Mouse (Mus musculus): Measurements from ENCODE around the gene Serpina3k. TPM values are rescaled to one million over a fixed set of nuclear protein-coding genes. Genes with fewer than 3 reads are reported as not detected.
"Not testable (repeated sequence)": the region's sequence is repeated elsewhere in the genome, so short reads cannot be mapped to it uniquely, and the experiment has no call there.

The Serpina3k gene
- not detected in 2 replicates for polyA plus RNA-seq (2015; fragmentation: Nextera tagmentation; extraction: Ambion mirVana)

- not testable (repeated sequence) for H3K9ac ChIP-seq (ENCODE audit: low read depth, low read length); H3K4me2 ChIP-seq (ENCODE audit: low read length); H3K9me3 ChIP-seq (ENCODE audit: control insufficient read depth, low read length); H3K4me3 ChIP-seq (ENCODE audit: low read length); H3K36me3 ChIP-seq (ENCODE audit: control insufficient read depth, insufficient read depth, low read length); H3K4me1 ChIP-seq (ENCODE audit: control insufficient read depth, insufficient read depth, low read depth, low read length); ATAC-seq; H3K27ac ChIP-seq (ENCODE audit: low read depth, low read length); H3K27me3 ChIP-seq (replicated peaks; ENCODE audit: control insufficient read depth, insufficient read depth, low read length)
- 87% methylated on average over 3 of the region's 3 CpGs for WGBS
These were observed at the start of gene Serpina3k, which contains the start of gene Serpina3m for GRCm38 (mm10) chr12:104338226-104338625. Gene Serpina3k (plus strand): TSS chr12:104338486. Gene Serpina3m (plus strand): TSS chr12:104338486.

GRCm38 (mm10) chr12:104289872-104290271, 48.4 kb upstream of the Serpina3k start:
- H3K4me2 ChIP-seq (ENCODE audit: low read length): no peak overlapping the region
- whole genome bisulfite sequencing: 53% methylated on average over 4 of the region's 4 CpGs
- no peak overlapping the region for H3K27ac ChIP-seq (ENCODE audit: low read depth, low read length)
- no peaks in the 10 kb centered on the region for H3K27me3 ChIP-seq (replicated peaks; ENCODE audit: control insufficient read depth, insufficient read depth, low read length)
- no peaks in the 10 kb centered on the region for H3K9me3 ChIP-seq (ENCODE audit: control insufficient read depth, low read length)
- no peak overlapping the region for H3K9ac ChIP-seq (ENCODE audit: low read depth, low read length)
- H3K4me3 ChIP-seq (ENCODE audit: low read length): no peak overlapping the region
- H3K4me1 ChIP-seq (ENCODE audit: control insufficient read depth, insufficient read depth, low read depth, low read length): no peaks in the 10 kb centered on the region
- no peaks in the 10 kb centered on the region for H3K36me3 ChIP-seq (ENCODE audit: control insufficient read depth, insufficient read depth, low read length)
- ATAC-seq: no peak

GRCm38 (mm10) chr12:104293963-104294362, 44.3 kb upstream of the Serpina3k start:
- H3K9me3 ChIP-seq (ENCODE audit: control insufficient read depth, low read length): no peaks in the 10 kb centered on the region
- no peak for ATAC-seq
- no peak overlapping the region for H3K4me3 ChIP-seq (ENCODE audit: low read length)
- H3K4me1 ChIP-seq (ENCODE audit: control insufficient read depth, insufficient read depth, low read depth, low read length): no peaks in the 10 kb centered on the region
- no peak overlapping the region for H3K4me2 ChIP-seq (ENCODE audit: low read length)
- no peak overlapping the region for H3K9ac ChIP-seq (ENCODE audit: low read depth, low read length)
- no peaks in the 10 kb centered on the region for H3K36me3 ChIP-seq (ENCODE audit: control insufficient read depth, insufficient read depth, low read length)
- H3K27me3 ChIP-seq (replicated peaks; ENCODE audit: control insufficient read depth, insufficient read depth, low read length): no peaks in the 10 kb centered on the region
- H3K27ac ChIP-seq (ENCODE audit: low read depth, low read length): no peak overlapping the region
- 88% methylated on average over 2 of the region's 2 CpGs for WGBS

- H3K27ac ChIP-seq (ENCODE audit: low read depth, low read length): no peak overlapping the region
- no peak for ATAC-seq
- no peak overlapping the region for H3K4me3 ChIP-seq (ENCODE audit: low read length)
- 87% methylated on average over 2 of the region's 2 CpGs for WGBS
- H3K9me3 ChIP-seq (ENCODE audit: control insufficient read depth, low read length): no peaks in the 10 kb centered on the region
- H3K4me1 ChIP-seq (ENCODE audit: control insufficient read depth, insufficient read depth, low read depth, low read length): no peaks in the 10 kb centered on the region
- no peak overlapping the region for H3K9ac ChIP-seq (ENCODE audit: low read depth, low read length)
- no peaks in the 10 kb centered on the region for H3K27me3 ChIP-seq (replicated peaks; ENCODE audit: control insufficient read depth, insufficient read depth, low read length)
- no peaks in the 10 kb centered on the region for H3K36me3 ChIP-seq (ENCODE audit: control insufficient read depth, insufficient read depth, low read length)
- no peak overlapping the region for H3K4me2 ChIP-seq (ENCODE audit: low read length)
These were observed 40.2 kb upstream of the Serpina3k start for GRCm38 (mm10) chr12:104298049-104298448.

- no peak overlapping the region for H3K4me3 ChIP-seq (ENCODE audit: low read length)
- no peak for ATAC-seq
- no peak overlapping the region for H3K27ac ChIP-seq (ENCODE audit: low read depth, low read length)
- no peaks in the 10 kb centered on the region for H3K4me1 ChIP-seq (ENCODE audit: control insufficient read depth, insufficient read depth, low read depth, low read length)
- 81% methylated on average over 4 of the region's 4 CpGs for WGBS
- H3K9ac ChIP-seq (ENCODE audit: low read depth, low read length): no peak overlapping the region
- H3K36me3 ChIP-seq (ENCODE audit: control insufficient read depth, insufficient read depth, low read length): no peaks in the 10 kb centered on the region
- H3K4me2 ChIP-seq (ENCODE audit: low read length): no peak overlapping the region
- H3K27me3 ChIP-seq (replicated peaks; ENCODE audit: control insufficient read depth, insufficient read depth, low read length): no peaks in the 10 kb centered on the region
- no peaks in the 10 kb centered on the region for H3K9me3 ChIP-seq (ENCODE audit: control insufficient read depth, low read length)
These were observed 32.3 kb upstream of the Serpina3k start for GRCm38 (mm10) chr12:104305991-104306390.

GRCm38 (mm10) chr12:104314253-104314652, 24.0 kb upstream of the Serpina3k start, which contains the start of gene Serpina3j:
Gene Serpina3j (plus strand): TSS chr12:104314553.
- H3K36me3 ChIP-seq (ENCODE audit: control insufficient read depth, insufficient read depth, low read length): no peaks in the 10 kb centered on the region
- no peak within 1 kb of the TSS for H3K4me3 ChIP-seq (ENCODE audit: low read length)
- H3K27me3 ChIP-seq (replicated peaks; ENCODE audit: control insufficient read depth, insufficient read depth, low read length): no peaks in the 10 kb centered on the region
- no peaks in the 10 kb centered on the region for H3K4me1 ChIP-seq (ENCODE audit: control insufficient read depth, insufficient read depth, low read depth, low read length)
- H3K9ac ChIP-seq (ENCODE audit: low read depth, low read length): no peak within 1 kb of the TSS
- H3K4me2 ChIP-seq (ENCODE audit: low read length): no peak within 1 kb of the TSS
- no peak within 1 kb of the TSS for H3K27ac ChIP-seq (ENCODE audit: low read depth, low read length)
- peaks cover 4% of the 10 kb centered on the region; the same call in 1 of the 2 replicates for H3K9me3 ChIP-seq (ENCODE audit: control insufficient read depth, low read length)
- whole genome bisulfite sequencing: 86% methylated on average over 1 of the region's 1 CpGs
- no peak for ATAC-seq

- Histone ChIP-seq H3K27me3 (replicated peaks; ENCODE audit: control insufficient read depth, insufficient read depth, low read length) (no peaks in the 10 kb centered on the region), H3K36me3 (ENCODE audit: control insufficient read depth, insufficient read depth, low read length) (no peaks in the 10 kb centered on the region), H3K27ac (ENCODE audit: low read depth, low read length) (no peak overlapping the region), H3K4me3 (ENCODE audit: low read length) (no peak overlapping the region), H3K9ac (ENCODE audit: low read depth, low read length) (no peak overlapping the region), H3K4me1 (ENCODE audit: control insufficient read depth, insufficient read depth, low read depth, low read length) (no peaks in the 10 kb centered on the region), H3K9me3 (ENCODE audit: control insufficient read depth, low read length) (no peaks in the 10 kb centered on the region), H3K4me2 (ENCODE audit: low read length) (no peak overlapping the region)
- WGBS: 83% methylated on average over 1 of the region's 1 CpGs
- ATAC-seq: no peak
These were observed 15.8 kb upstream of the Serpina3k start for GRCm38 (mm10) chr12:104322454-104322853.

GRCm38 (mm10) chr12:104331701-104332100, 6.6 kb upstream of the Serpina3k start:
- Histone ChIP-seq H3K9ac (ENCODE audit: low read depth, low read length) (no peak overlapping the region), H3K4me2 (ENCODE audit: low read length) (no peak overlapping the region), H3K4me1 (ENCODE audit: control insufficient read depth, insufficient read depth, low read depth, low read length) (no peaks in the 10 kb centered on the region), H3K27me3 (replicated peaks; ENCODE audit: control insufficient read depth, insufficient read depth, low read length) (no peaks in the 10 kb centered on the region), H3K27ac (ENCODE audit: low read depth, low read length) (no peak overlapping the region), H3K36me3 (ENCODE audit: control insufficient read depth, insufficient read depth, low read length) (no peaks in the 10 kb centered on the region), H3K9me3 (ENCODE audit: control insufficient read depth, low read length) (no peaks in the 10 kb centered on the region), H3K4me3 (ENCODE audit: low read length) (no peak overlapping the region)
- WGBS: 59% methylated on average over 1 of the region's 1 CpGs
- no peak for ATAC-seq

GRCm38 (mm10) chr12:104336873-104337272, 1.4 kb upstream of the Serpina3k start:
- not testable (repeated sequence) for H3K27me3 ChIP-seq (replicated peaks; ENCODE audit: control insufficient read depth, insufficient read depth, low read length); H3K4me2 ChIP-seq (ENCODE audit: low read length); H3K27ac ChIP-seq (ENCODE audit: low read depth, low read length); ATAC-seq; H3K4me3 ChIP-seq (ENCODE audit: low read length); H3K4me1 ChIP-seq (ENCODE audit: control insufficient read depth, insufficient read depth, low read depth, low read length); H3K9ac ChIP-seq (ENCODE audit: low read depth, low read length); H3K36me3 ChIP-seq (ENCODE audit: control insufficient read depth, insufficient read depth, low read length); H3K9me3 ChIP-seq (ENCODE audit: control insufficient read depth, low read length)

- 95% methylated on average over 3 of the region's 3 CpGs for WGBS
- Histone ChIP-seq H3K27me3 (replicated peaks; ENCODE audit: control insufficient read depth, insufficient read depth, low read length) (no peaks in the 10 kb centered on the region), H3K9me3 (ENCODE audit: control insufficient read depth, low read length) (no peaks in the 10 kb centered on the region), H3K4me1 (ENCODE audit: control insufficient read depth, insufficient read depth, low read depth, low read length) (no peaks in the 10 kb centered on the region), H3K36me3 (ENCODE audit: control insufficient read depth, insufficient read depth, low read length) (no peaks in the 10 kb centered on the region), H3K4me2 (ENCODE audit: low read length) (no peak overlapping the region), H3K27ac (ENCODE audit: low read depth, low read length) (no peak overlapping the region), H3K4me3 (ENCODE audit: low read length) (no peak overlapping the region), H3K9ac (ENCODE audit: low read depth, low read length) (no peak overlapping the region)
- no peak for ATAC-seq
These were observed 419 bp downstream of the Serpina3k start for GRCm38 (mm10) chr12:104338705-104339104.
